Mouse (Mus musculus) R1 (cell line): ENCODE measurements around the gene Cryaa.
"Not testable (repeated sequence)": the region's sequence is repeated elsewhere in the genome, so short reads cannot be mapped to it uniquely, and the experiment has no call there.

ENCODE experiments used
- DNase-seq: peaks from one replicate; pipeline ENCODE4 v3.0.0-alpha.2; 2018; ENCODE audit warnings: low read depth, low spot score

Gene Cryaa

DNA sequence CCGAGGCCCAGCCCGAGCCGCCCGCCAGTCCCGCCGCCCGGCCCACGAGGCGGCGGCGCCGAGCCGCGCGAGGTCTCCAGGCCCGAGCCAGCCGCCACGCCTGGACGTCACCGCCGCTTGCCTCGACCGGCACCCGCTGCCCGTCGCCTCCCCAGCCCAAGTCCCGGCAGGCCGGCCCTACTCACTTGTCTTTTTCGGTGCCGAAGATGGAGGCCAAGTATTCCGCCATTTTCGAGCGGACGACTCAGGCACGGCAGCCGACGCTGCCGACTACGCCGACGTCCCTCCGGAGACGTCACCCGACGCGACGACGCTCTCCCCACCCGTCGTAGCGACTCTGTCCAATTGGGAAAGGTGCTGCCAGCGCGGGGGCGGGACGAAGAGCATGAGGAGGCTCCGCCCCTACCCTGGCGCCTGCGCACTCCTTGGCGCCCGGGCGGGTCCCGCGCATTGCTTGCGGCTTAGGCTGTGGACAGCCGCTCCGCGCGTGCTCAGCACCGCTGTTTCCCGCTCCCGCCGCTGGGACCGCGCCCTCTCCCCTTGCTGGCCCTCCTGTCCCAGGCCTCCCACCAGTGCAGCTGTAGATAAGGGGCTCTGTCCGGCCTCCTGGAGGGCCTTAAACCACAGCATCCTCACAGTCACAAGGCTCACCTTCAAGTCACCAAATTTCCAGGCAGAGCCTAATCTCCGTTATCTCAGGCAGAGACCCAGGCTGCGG lies 19.0 kb upstream of the Cryaa start, which contains the start of gene U2af1:
Gene U2af1, minus strand, starts transcription at position 425 of the 718 bp plus-strand sequence.
- DNase-seq: peak; percentile 98

DNA sequence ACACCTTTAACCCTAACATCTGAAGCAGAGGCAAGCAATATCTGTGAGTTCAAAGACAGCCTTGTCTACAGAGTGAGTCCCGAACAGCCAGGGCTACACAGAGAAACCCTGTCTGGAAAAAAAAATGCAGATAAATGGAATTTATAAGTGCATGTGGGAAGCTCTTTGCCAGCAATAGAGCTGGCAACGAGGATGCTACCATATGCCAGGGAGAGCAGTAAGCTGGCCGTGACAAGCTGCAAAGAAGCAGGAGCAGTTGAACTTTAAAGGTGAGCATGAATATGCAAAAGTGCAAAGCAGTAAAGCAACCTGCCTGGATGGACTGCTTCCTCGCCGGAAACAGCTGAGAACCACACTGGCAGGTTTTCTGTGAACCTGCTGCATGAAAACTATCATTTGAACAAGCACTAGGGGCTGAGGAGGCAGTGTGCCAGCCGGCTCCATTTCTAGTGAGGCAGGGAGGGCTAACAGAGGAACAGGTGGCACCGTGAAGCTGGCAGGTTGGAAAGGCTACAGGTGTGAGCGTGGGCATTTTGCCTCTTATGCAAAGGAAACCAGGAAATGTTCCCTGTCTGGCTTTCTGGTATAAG lies 16.9 kb upstream of the Cryaa start:
- no peak for DNase-seq

DNA sequence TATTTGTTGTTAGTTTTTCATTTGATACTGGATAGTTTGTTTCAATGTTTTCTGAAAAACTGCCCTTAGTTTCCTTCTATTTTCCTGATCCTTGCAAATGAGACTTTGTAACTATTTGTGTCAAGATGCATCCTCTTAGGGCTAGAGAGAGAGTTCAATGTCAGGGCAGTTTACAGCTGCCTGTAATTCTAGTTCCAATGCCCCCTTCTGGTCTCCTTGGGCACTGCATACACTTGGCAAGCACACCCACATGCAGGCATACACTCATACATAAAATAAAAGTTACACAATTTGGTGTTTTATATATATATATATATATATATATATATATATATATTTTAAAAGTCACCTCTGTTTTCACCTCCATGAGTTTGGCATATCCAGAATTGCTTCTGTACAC lies 14.8 kb upstream of the Cryaa start:
- DNase-seq: peak; percentile 73

DNA sequence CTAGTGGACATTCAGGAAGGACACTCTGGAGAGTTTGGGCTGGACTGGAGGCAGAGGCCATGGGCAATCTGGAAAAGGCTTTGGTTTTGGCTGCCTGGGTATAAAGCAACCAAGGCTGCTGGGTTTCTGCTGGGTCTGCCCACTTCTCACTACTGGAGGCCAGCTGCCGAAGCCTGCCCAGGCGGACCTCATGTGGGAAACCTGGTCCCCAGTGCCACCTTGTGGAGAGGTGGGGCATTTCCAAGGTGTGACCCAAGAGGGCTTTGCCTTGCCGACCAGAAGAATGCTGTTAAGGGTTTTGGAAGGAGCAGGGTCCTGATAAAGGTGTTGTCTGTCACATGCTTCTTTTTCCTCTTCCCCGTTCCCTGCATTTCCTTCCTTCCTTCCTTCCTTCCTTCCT lies 12.8 kb upstream of the Cryaa start:
- peak; percentile 78 for DNase-seq

DNA sequence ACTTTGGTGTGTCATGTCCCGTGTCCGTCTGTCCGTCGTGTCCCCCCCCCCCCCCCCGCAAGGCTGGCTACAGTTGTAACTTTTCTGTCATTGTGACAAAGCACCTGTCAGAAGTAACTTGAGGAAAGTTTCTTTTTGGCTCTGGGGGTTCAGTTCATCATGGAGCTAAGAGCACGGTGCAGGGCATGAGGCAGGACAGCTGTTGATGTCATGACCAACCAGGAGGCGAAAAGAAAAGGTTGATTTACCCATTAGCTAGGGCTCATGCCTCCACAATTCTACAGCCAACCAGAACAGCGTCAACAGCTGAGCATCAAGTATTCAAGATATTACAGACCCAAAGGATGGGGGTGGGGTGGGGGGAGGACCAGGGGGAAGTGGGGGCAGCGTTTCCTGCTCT lies 9.3 kb upstream of the Cryaa start:
- no peak for DNase-seq

DNA sequence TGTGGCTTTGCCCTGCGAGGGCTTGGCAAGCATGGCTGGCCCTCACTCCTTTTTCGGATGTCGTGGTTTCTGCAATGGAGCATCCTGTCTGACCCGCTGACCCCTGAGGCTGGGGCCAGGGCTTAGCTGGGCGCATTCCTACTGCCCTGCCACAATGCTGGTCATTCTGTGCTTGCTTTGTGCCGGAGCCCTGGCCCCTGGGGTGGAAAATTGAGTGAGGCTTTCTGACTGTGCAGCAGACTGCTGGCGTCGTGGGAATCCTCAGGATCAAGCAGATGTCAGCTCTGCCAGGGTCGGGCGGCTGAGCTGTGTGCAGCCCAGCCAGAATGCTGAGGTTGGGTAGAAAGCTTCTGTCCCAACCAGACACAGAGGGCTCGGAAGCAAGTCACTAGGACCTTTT lies 7.4 kb upstream of the Cryaa start:
- DNase-seq: no peak

DNA sequence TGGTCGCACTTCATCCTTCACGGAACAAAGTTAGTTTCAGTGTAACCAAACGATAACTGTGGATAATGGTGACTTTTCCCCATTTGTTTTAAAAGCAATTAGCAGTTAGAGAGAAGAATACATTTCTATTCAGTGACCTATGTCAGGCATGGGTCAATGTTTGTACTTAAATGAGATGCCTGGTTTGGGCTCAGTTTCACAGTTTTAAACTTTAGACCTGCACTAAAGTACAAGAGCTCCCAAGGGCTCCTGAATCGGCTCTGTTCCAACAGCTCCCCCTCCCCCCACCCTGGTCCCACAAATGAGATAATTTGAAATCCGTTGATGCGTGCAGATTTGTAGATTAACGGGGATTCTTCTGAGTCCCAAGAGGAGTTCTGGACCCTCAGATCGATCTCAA lies 5.9 kb upstream of the Cryaa start:
- no peak for DNase-seq

DNA sequence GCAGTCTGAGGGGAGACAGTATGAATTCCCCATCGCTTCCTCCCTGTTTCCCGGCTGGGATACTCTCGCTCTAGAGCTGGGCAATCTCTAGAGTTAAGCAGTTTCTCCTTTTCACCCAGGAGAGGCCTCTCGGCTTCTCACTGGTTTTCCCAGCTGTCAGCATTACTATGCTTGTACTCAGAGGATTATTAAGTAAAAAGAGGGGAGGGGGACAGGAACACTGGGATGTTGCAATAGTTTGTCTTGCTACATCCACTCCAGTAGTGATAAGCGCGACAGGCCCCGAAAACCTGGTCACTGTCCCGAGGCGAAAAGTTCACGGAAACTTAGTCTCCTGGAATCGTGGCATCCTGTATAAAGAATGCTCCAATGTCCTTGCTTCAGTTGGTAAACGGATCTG lies 5.3 kb upstream of the Cryaa start:
- DNase-seq: no peak

DNA sequence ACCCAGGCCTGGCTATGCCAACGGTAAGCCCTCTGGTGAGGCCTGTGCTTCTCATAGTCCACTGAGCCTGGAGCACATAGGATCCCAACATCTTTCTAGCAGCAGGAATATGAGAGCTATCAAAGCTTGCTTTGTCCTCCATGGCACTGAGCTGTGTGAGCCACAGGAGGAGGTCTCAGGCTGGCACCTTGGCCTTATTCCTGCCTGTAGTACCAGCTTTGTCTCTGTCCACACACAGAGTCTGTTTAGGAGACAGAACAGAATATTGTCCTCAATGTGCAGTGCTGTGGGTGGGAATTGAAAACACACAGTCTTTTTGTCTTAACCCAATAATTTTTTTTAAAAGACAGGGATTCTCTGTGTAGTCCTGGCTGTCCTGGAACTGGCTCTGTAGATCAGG lies 3.2 kb upstream of the Cryaa start:
- no peak for DNase-seq

DNA sequence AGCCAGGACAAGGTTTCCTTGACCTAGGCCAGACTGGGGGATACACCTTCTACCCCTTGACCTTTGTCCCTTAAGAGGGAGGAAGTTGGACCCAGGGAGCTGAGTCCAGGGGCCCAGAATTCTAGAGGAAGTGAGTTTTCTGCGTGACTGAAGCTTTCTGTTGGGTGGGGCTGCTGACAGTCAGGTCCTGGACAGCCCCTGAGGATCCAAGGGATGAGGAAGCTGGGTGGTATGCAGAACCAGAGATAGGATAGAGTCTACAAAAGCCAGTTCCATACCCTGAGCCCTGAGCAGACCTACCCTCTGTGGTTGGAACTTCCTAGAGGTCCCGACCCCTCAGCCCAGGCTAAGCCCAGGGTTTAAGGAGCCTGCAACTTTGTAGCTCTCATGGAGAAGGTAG lies 2.8 kb downstream of the Cryaa start:
- DNase-seq: no peak

DNA sequence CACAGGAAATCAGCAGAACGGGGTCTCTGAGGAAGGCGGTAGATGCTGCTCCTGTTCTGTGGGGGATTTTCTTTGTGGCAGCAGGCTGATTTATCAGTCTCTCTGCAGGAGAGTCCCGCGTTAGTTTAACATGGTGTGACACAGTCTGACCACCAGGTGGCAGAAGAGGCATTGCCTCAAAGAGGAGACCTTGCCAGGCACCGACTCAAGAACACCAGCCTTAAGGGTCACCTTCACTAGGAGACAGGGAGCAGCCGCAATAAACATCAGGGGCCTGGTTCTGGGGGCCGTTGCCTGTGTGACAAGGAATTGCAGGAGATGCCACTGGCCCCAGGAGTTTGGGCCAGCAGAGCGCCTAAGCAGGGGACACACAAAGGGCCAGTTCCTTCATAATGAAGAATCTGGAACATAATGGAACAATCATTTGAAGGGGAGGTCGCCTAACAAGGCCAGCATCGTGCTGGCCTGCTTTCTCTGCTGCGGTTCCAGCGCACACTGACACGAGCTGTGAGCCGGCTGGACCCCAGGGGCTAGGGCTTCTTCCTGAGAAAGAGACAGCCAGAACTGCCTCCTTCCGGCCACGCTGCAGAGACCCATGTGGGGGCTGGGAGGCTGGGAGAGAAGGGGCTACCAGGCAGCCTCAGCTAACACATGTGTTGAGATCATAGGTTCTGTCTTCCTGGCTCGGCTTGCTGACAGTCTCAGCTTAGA lies 8.1 kb downstream of the Cryaa start:
- peak; percentile 88 for DNase-seq

DNA sequence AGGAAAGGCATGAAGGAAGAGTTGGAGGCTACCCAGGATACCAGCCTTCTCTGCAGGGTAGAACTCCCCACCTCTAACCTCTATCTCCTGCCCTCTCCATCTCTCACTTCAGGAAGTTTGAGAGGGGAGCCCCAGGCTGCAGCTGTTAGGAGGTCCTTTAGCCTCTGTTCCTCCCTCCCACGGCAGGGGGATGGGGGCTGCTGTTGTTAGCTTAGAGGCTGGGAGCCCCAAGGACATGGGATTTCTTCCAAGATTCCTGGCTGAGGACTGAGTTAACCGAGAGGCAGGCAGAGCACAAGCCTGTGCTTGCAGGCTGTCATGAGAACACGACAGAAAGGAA lies 8.6 kb downstream of the Cryaa start:
- DNase-seq: no peak

DNA sequence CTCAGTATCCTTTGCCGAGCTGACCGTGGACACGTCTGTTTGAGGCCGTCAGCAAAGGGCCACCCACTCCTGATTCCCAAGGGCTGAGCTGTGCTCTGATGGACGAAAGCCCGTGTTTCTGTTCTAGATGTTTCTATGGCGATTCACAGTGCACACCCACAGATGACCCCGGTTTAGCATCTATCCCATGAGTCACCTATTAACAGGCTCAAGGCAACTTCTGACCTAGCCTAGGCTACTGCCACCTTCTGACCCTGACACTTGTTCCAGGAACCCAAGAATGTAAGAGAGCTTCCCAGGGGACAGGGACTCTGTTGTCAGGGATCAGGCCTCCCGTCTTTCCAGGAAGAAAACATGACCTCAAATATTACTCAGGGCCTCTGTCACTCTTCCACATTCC lies 10.5 kb downstream of the Cryaa start:
- no peak for DNase-seq

DNA sequence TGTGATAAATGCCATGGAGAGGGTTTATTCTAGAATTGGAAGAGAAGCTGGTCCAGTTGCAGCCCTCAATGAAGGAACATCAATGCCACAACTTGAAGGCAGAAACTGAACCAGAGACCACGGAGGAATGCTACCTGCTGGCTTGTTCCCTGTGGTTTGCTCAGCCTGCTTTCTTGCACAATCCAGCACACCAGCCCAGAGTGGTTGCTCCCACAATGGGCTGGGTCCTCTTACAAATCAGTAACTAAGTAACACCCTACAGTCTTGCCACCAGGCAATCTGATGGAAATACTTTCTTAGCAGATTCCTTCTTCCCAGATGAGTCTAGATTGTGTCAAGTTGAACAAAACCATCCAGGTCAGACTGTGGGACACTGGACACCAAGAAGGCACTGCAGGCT lies 12.0 kb downstream of the Cryaa start:
- DNase-seq: no peak

DNA sequence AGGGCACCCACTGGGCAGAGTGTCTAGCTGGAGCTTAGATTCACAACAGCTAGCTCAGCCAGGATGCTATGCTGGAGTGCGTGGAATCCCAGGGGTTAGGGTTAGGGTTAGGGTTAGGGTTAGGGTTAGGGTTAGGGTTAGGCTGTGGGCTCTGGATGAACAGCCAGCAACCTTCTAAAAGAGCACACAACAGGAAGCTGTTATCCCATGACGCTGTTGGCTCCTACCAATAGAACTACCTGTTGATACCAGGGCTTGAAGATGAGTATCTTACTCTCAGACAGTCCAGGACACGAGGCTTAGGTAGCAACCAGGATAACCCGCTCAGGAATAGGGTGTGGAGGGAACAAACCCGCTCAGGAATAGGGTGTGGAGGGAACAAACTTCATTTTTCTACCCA lies 15.3 kb downstream of the Cryaa start:
- no peak for DNase-seq

DNA sequence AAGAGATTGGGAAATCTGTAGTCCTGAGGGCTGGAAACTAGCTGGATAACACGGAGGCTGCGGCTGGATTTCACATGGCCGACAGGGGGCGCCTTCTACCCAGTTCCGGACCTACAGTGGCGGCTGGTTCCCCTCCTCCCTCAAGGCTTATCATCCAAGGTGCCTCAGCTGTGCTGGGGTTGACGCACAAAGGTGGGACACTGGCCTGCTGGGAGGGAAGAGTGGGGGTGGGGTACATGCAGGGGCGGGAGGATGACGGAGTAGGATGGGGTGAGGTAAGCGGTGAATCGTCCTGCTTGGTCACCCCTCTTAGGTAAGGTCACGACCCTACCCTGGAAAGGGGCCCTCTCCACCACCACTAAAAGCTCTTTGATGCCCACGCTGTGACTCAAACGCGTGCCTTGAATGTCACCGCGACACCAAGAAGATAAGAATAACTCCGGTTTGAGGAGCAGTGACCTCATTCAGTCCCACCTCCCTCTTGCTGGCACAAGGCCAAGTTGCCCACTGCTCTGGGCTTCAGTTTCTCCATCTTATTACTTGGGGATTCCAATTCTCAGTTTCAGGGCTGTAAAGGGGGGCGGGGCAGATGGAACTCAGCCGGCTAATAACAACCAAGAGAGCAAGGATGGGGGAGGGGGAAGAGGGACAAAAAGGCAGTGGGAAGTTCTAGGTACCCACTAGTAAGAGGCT lies 15.9 kb downstream of the Cryaa start:
- peak; percentile 83 for DNase-seq

DNA sequence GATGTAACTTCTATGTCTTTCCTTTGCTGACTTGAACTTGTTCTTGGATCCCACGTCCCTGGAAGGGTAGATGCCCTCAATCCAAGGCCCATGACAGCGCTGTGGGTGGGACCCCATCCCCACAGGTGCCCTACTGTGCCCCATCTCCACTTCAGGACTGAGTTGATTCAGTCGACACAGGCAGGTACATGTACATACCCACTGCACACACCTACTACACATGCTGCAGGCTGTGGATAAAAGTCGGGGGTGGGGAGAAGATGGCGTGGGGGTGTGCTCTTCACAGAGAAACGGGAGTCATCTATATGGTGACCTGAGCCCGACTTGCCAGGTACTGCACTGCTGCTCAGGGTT lies 16.4 kb downstream of the Cryaa start:
- no peak for DNase-seq

DNA sequence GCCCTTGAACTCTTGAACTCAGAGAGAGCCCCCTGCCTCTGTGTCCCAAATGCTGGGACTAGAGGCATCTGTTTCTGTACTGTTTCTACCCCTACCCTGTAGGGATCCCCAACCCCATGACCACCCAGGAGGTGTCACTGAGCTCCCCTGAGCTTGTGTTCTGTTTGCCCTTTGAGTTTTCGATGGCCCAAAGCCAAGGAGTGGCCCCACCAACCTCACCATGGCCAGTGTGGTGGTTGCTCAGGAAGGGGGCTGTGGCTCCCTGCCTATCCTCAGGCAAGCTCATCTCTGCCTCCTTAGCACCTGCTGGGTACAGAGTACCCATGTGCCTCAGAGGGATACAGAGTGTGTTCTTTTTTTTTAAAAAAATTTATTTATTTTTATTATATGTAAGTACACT lies 17.3 kb downstream of the Cryaa start:
- no peak for DNase-seq

DNA sequence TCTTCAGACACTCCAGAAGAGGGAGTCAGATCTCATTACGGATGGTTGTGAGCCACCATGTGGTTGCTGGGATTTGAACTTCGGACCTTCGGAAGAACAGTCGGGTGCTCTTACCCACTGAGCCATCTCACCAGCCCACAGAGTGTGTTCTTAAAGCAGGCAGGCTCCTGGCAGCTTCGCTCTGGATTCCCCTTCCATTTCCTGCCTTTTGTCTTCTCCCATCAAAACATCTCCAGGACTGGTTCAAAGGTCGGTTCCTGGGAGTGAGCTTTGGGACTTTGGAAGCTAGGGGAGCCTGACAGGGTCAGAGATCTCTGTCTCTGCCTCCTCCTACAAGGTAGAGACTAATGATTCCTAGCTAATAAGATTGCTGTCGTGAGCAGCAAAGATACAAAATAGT lies 17.7 kb downstream of the Cryaa start:
- not testable (repeated sequence) for DNase-seq

DNA sequence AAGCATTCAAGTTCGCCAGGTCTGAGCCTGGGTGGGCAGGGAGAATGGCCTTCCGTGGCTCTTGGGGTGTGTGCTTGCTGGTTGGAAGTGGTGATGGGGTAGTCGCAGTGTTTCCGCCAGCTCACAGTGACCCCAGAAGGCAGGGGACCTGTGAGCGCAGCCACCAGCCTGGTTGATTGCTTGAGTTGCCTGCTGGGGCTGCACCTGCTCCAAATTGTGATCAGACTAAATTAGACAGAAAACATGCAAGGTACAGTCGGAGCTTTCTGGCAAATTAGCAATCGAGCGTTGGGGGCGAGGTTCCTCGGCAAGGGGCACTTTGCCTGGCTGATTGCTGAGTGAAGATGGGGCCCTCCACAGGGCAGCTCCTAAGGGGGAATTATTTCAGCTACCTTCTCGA lies 20.7 kb downstream of the Cryaa start:
- DNase-seq: no peak

DNA sequence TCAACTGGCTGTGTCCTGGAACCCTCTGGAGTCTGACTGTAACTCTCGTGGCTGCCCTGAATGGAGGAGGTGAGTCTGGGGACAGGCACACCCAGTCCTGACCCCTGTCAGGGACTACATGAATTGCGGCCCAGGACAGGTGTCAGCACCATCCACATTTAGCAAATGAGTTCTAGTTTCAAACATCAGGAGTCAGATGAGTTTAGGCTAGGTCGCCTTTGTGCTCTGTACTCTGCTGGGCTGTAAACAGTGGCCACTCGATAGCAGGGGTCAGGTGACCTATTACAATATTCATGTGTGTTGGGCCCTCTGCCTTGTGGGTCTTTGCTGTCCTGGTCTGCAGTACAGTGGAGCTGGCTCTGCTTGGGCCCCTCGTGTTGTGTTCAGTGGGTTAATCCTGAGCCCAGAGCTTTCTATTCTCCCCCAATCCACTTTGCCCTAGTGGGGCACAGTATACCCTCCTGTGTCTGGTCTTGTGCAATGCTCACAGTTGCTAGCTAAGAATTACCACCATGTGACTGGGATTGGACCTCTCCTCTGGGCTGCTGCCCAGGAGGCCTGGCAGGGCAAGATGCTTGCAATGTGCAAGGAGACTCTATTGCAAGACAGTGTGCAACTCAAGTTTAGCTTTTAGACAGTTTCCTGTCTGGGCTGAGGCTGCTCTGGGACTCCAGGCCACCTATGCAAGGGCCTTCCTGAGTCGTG lies 25.8 kb downstream of the Cryaa start:
- DNase-seq: no peak
